Mouse (Mus musculus): ENCODE measurements at regions not wholly inside any gene's neighbourhood (a gene's known extent, or its start where the extent isn't known, plus 50 kb on each side); places are given as distances from the start of the nearest gene placed in this dataset.

DNA sequence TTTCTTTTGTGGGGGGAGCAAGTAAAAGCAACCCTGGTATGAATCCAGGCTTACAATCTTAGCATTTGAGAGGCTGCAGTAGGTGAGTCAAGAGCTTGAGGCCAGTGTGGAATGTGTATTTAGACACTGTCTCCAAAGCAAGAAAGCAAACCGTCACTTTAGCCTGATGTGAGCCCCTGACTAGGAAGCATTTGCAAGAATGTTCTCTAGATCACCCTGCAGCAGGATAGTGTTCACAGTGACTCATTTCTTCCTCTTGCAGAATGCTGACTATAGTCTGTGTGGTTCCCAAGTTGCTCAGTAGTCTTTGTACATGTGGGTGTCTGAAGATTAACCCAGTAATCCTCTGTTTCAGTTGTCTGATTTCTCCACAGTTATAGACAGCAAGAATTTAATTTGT, 88.7 kb upstream of the Nectin3 start:
- CTCF ChIA-PET = no interaction called here

DNA sequence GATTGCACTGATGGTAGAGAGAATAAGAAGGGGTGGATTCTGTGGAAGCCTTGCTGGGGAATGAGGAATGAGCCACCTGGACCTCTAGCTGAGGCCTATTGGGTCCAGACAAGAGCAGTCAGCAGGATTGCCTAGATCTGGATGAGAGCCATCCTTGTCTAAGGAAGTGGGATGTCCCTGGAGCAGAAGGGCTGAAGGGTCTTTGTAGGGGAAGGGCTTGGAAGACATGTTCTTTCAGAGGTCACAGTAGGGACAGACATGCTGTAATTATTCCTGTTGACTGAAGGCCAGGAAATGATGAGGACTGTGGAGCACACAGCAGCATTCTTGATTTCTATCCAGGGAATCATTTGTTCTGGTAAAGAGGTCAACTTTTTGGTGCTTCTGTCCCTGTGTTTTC, 86.2 kb upstream of the Nectin3 start:
- CTCF ChIA-PET = no interaction called here

DNA sequence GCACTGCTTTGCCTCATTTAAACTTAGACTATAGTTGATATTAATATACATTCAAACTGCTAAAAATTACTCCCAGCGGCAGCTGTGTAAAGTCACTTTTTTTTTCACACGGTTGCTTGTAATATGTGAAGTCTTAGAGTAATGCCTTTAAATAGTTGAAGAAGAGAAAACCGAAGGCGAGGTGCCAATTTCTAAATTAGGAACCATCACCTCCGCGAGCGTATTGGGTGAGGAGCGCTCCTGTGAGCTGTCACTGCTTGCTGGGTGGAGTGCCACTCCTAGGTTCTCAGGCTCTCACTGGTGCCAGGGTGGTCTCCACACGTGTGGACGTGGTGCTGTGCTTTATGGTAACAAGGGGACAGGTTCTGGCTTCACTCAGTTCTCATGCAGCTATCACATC, 82.8 kb upstream of the Nectin3 start:
- CTCF ChIA-PET = no interaction called here

DNA sequence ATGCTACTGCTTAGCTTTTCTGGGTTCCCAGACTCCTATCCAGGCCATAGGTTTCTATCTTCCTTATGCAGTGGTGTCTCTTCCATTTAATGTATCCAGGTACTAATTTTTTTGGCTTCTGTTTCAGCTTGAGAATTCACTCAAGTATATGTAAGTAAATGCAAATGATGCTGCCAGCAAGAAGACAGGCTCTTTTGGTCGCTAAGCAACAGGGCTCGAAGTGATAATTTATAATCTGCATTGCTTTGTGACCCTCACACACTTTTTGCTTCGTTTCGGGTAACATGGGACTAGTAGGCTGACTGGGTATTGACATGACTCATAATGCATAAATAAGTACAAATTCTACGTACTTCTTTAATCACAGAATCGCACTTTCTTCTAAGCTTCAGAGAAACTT, 75.9 kb upstream of the Nectin3 start:
- CTCF ChIA-PET = no interaction called here

DNA sequence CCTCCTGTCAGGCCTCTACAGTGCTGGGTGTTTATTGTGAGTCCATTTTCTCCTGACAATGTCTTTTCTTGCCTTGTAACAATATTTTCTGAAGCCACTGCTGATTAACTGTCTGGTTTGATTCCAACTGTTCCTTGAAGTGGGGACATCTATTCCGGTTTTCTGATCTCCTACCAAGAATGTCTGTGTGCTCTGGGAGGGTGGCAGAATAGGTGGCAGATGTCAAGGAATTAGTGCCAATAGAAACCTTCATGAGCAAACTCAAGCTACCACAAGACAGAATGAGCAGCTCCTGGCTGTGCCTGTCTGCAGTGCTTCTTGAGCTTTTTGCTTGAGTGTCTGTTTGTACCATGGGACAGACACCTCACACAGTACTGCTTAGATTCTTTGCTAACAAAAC, 69.1 kb upstream of the Nectin3 start:
- CTCF ChIA-PET = no interaction called here

DNA sequence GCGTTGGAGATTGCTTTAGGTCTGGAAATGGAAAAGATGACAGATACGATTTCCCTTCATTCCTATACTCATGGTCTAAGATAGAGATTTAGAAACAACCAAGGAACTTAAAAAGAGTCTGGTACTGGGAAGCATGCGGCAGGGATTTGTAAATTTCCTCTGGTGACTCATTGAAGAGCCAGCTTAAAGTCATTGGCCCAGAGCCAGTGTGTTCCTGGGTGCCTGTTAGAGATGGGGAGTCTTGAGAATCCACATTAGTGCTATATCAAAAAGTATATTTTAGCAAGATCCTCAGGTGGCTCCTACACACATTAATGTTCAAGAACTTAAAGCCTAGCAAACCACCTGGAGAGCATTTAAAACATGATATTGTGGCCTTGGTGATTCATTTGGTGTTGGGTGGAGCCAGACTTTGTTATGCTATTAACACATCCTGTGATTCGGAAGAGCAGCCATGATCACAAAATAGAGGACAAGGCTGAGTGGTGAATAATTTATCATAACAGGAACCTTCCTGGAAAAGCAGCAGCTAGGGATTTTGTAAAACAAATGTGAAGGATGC, 67.8 kb upstream of the Nectin3 start:
- CTCF ChIA-PET = no interaction called here

DNA sequence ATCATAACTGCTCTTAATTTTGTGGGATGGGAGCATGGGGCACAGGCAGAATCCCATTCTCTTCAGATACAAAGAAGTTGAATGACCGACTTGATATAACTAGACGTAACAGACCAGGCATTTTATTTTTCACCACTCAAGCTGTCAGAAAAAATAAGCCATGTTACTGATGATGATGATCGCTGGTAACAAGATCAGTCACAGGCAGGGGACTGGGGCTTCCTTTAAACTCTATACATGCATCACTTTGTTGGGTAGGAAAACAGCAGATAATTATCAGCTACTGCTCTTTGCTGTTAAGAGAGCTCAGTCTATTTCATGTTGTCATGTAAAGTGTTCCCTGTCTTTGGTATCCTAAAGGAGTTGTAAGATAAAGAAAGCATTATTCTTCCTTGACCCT, 59.0 kb upstream of the Nectin3 start:
- CTCF ChIA-PET = no interaction called here

DNA sequence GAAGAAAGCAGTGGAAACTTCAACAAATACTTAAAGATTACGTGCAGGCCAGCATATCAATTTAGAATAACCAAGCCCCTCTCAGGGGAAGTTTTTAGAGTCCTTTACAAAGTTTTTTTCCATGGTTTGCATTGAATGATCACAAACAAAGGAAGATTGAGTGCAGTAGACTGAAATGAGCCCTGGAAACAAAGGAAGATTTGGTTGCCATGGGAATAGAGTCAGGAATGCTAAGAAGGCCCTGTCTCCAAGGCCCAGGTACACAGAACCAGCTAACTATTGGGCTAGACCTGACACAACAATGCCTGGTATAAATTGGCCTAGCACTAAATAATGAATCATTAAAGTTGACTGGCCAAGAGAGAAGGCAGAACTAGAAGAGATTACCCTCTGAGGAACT, 49.9 kb upstream of the Nectin3 start:
- CTCF ChIA-PET = no interaction called here
